Mouse (Mus musculus) heart, postnatal 0 days (tissue): ENCODE measurements at regions not wholly inside any gene's neighbourhood (a gene's known extent, or its start where the extent isn't known, plus 50 kb on each side); places are given as distances from the start of the nearest gene placed in this dataset.

Experiments used
- CTCF ChIP-seq: IDR thresholded peaks from 2 replicates; pipeline ENCODE4 v1.5.1; 2016; ENCODE audit warnings: antibody characterized with exemption, control low read depth, low read depth
- EP300 ChIP-seq: IDR thresholded peaks from 2 replicates; pipeline ENCODE4 v1.6.1; 2016; ENCODE audit warnings: antibody characterized with exemption, low read depth

GRCm38 (mm10) chr4:124113856-124114345, 196.1 kb upstream of the 4930535I16Rik start:
- TF ChIP-seq CTCF (no peak), EP300 (no peak)
